Mouse (Mus musculus): ENCODE results near the gene Gsg1l.

GRCm38 (mm10) chr7:125989969-125990368, 92.2 kb downstream of the Gsg1l start:
- TF ChIP-seq CTCF (IDR thresholded peaks at IDR 0.05; ENCODE audit: control insufficient read depth, insufficient read depth, low read length) (no peak), POLR2A (IDR thresholded peaks at IDR 0.05; ENCODE audit: borderline replicate concordance, control insufficient read depth, low read depth, low read length) (no peak)
